Mouse (Mus musculus): ENCODE measurements at regions not wholly inside any gene's neighbourhood (a gene's known extent, or its start where the extent isn't known, plus 50 kb on each side); places are given as distances from the start of the nearest gene placed in this dataset.
"Not testable (repeated sequence)": the region's sequence is repeated elsewhere in the genome, so short reads cannot be mapped to it uniquely, and the experiment has no call there.

GRCm38 (mm10) chr13:102025138-102025537 lies 257.1 kb upstream of the Pik3r1 start:
- DNase-seq (ENCODE audit: low spot score in 2 of 2), result no peak

GRCm38 (mm10) chr13:102025547-102025946 lies 257.5 kb upstream of the Pik3r1 start:
- not testable (repeated sequence) for DNase-seq (ENCODE audit: low spot score in 2 of 2)

GRCm38 (mm10) chr13:102031416-102031815 lies 263.4 kb upstream of the Pik3r1 start:
- DNase-seq (ENCODE audit: low spot score in 2 of 2), result no peak

DNA sequence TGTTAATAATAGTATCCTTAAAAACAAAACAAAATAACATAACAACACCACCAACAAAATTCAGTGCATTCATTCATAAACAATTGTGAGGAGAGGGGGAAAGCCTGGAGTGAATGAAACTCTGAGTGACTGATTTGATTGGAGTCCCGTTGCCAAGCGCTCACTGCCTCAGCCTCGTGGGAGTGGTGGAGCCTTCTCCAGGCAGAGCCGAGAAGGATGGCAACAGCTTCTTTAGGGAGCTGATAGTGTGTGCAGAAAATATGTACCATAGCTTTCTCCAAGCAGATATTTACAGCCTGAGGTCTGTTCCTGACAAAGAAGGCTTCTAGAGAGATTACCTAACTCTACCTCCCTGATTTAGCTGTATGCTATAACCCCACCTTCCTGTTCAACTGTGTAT lies 266.5 kb upstream of the Pik3r1 start:
- DNase-seq (ENCODE audit: low spot score in 2 of 2), result no peak

DNA sequence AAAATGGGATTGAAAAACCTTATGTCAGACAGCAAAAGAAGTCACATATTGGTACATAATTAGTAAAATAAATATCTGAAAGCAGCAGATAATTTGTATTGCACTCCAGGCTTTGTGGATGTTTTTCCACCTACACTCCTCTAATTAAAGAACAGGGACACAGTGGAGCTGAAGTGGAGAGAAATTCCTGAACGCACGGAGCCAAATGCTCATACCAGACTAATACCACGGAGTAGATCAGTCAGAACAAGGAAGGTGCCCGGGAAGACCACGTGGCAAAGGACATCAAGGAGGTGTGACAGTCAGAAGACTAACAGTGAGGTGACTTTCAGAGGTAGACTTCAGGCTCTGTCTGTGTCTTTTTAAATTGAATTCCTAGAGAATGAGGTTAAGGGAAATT lies 268.0 kb upstream of the Pik3r1 start:
- no peak for DNase-seq (ENCODE audit: low spot score in 2 of 2)

GRCm38 (mm10) chr13:102036819-102037624 lies 269.0 kb upstream of the Pik3r1 start:
- DNase-seq (ENCODE audit: low spot score in 2 of 2), result no peak

DNA sequence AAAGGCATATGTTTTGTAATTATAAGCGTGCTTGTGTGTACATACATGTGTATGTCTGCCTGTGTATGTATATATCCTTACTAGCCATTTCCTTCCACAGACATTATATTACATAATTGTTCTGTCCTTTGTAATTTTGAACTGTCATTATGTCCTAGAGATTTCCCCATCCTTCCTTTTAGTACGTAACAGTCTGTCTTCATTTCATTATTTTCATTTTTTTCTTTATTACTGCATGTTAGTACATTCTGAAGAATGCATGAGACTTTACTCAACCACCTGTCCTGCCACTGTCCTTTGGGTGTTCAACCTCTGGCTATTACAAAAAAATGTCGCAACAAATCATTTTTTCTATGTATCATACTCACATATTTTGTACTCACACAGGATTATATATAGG lies 292.2 kb upstream of the Pik3r1 start:
- DNase-seq (ENCODE audit: low spot score in 2 of 2), result no peak

DNA sequence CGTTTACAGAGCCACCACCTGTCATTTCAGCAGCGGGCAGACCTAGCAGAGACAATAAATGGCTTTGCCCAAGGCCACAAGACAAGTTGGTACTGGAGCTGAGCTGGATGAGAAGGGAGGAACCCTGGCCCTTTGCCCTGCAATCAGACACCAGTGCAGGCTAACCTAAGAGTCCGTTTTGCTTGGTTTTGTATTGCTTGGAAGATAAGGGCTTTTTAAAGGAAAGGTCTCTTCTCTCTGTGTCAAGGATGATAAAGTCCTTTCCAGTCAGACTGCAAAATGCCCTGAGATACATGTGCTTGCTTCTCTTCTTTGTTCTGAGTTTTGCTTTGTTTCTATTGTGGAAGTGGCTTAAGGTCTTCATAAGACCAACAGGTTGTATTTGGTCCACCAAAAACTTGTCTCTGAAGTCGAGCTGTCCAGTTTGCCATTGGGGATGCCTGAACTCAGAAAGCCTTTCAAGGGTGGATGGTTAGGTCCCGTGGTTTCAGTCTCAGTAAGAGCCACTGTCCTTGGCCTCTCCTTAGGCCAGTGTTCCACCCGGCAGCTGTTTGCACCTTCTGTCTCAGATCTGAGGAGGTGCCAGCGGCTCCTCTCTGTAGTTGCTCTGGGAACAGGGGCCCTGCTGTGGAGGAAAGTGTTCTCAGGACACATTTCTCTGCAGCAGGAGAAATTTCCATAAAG lies 296.7 kb upstream of the Pik3r1 start:
- DNase-seq (ENCODE audit: low spot score in 2 of 2), result no peak

- DNase-seq (ENCODE audit: low spot score in 2 of 2), result no peak
Observed at GRCm38 (mm10) chr13:102065274-102065640, 297.2 kb upstream of the Pik3r1 start.

- no peak for DNase-seq (ENCODE audit: low spot score in 2 of 2)
Observed at GRCm38 (mm10) chr13:102065796-102066195, 297.8 kb upstream of the Pik3r1 start.

DNA sequence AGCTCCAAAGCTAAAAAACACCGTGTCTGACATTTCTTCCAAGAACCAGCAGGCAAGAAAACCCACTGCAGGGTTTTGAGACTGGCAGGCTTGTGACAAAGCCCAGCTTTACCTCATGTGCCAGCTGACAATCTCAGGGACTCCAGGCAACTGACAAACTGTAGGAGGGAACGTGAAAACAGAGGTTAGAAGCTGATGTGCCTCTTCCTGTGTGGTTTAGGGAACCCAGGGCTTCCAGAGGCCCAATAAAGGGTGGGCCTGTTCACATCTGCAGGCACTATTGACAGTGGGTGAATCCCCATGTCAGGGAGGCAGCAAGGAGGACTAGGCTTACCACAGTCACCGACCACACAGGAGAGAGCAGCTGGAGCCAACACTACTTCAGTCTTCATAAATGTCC lies 302.7 kb upstream of the Pik3r1 start:
- DNase-seq (ENCODE audit: low spot score in 2 of 2), result no peak

- no peak for DNase-seq (ENCODE audit: low spot score in 2 of 2)
Observed at GRCm38 (mm10) chr13:102072366-102072765, 304.3 kb upstream of the Pik3r1 start.

- no peak for DNase-seq (ENCODE audit: low spot score in 2 of 2)
Observed at GRCm38 (mm10) chr13:102087766-102088165, 319.7 kb upstream of the Pik3r1 start.

- DNase-seq (ENCODE audit: low spot score in 2 of 2), result no peak
Observed at GRCm38 (mm10) chr13:102089551-102089950, 321.5 kb upstream of the Pik3r1 start.

DNA sequence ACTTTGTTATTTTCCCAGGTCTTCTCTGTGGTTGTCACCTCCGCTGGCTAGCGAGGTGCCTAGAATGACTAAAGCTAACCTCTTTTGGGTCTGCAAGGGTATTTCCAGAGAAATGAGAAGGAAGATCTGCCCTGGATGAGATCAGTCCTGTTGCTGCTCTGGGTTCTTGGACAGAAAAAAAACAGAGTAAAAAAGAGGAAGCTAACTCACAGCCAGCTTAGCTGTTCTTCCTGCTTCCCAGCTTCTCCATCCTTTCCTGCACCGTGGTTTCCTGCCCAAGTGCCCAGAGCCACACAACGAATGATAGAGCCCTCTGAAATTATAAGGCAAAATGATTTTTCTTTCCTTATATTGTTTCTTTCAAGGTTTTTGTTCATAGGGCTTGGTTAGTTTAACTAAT lies 326.2 kb upstream of the Pik3r1 start:
- DNase-seq (ENCODE audit: low spot score in 2 of 2), result no peak

DNA sequence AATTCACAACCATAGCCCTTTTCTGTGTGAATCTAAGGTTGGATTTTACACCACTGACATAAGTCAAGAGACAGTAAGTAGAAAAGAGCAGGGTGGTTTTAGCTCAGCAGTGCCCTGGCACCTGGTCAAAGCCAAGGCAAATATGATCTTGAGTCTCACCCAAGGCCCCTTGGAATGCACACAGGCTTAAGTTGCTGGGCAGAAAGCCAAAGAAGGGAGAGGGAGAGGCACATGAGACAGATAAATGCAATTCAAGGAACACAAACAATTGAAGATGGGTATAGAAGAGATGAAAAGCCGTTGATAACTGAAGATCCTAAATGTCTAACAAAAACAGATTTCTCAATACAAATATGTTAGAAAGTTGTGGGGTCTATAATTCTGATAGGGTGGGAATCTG lies 335.1 kb upstream of the Pik3r1 start:
- DNase-seq (ENCODE audit: low spot score in 2 of 2), result no peak

- no peak for DNase-seq (ENCODE audit: low spot score in 2 of 2)
Observed at GRCm38 (mm10) chr13:102106188-102106587, 338.2 kb upstream of the Pik3r1 start.

- no peak for DNase-seq (ENCODE audit: low spot score in 2 of 2)
Observed at GRCm38 (mm10) chr13:102108204-102108603, 340.2 kb upstream of the Pik3r1 start.

- DNase-seq (ENCODE audit: low spot score in 2 of 2), result no peak
Observed at GRCm38 (mm10) chr13:102108916-102109315, 340.9 kb upstream of the Pik3r1 start.

GRCm38 (mm10) chr13:102113941-102114340 lies 345.9 kb upstream of the Pik3r1 start:
- no peak for DNase-seq (ENCODE audit: low spot score in 2 of 2)

DNA sequence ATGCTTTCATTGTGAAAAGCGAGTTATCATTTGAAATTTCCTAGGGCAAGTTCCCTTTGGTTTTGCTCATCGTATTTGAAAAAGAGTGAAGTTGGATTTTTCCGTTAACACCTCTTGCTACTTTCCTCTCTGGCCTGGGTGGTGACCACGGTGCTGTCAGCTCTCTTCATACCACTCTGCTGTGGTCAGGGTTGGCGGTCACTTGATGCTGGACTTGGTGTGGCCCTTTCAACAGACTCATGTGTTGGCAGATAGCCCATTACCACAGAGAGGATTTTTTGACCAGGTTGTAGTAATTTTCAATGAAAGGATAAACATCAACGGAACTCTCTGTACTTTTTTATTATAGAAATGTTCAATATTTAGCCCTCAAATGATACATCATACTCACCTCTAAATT lies 354.3 kb upstream of the Pik3r1 start:
- DNase-seq (ENCODE audit: low spot score in 2 of 2), result no peak

GRCm38 (mm10) chr13:102127933-102128430 lies 360.0 kb upstream of the Pik3r1 start:
- DNase-seq (ENCODE audit: low spot score in 2 of 2), result no peak

- no peak for DNase-seq (ENCODE audit: low spot score in 2 of 2)
Observed at GRCm38 (mm10) chr13:102131459-102131858, 363.4 kb upstream of the Pik3r1 start.

Data from frontal cortex, postnatal 14 days (tissue).